Mouse (Mus musculus) frontal cortex, postnatal 10 days (tissue): Measurements from ENCODE around the gene Hnrnpk.
"Not testable (repeated sequence)": the region's sequence is repeated elsewhere in the genome, so short reads cannot be mapped to it uniquely, and the experiment has no call there.

Experiments
- DNase-seq, 2 experiments: peaks; one replicate each; pipeline ENCODE4 v3.0.0; 2022; ENCODE audit warnings: low spot score in 2 of 2, mixed read lengths in 1 of 2

Gene Hnrnpk

GRCm38 (mm10) chr13:58389324-58389951, 13.7 kb downstream of the Hnrnpk start:
- DNase-seq, result no peak

GRCm38 (mm10) chr13:58388379-58388778, 14.8 kb downstream of the Hnrnpk start:
- no peak for DNase-seq

- peak; percentile 52 to 68 for DNase-seq
Observed at GRCm38 (mm10) chr13:58387948-58388347, 15.2 kb downstream of the Hnrnpk start.

GRCm38 (mm10) chr13:58385547-58385920, 17.6 kb downstream of the Hnrnpk start:
- DNase-seq, result no peak

- DNase-seq, result peak in 1 of 2 experiments; percentile 43
Observed at GRCm38 (mm10) chr13:58384779-58385546, 18.2 kb downstream of the Hnrnpk start, which contains the start of gene 2210016F16Rik. 2210016F16Rik (minus strand) TSS chr13:58385225.

GRCm38 (mm10) chr13:58384371-58384770, 18.8 kb downstream of the Hnrnpk start:
- no peak for DNase-seq

- no peak for DNase-seq
Observed at GRCm38 (mm10) chr13:58373153-58373470, 30.0 kb downstream of the Hnrnpk start.

- DNase-seq, result no peak
Observed at GRCm38 (mm10) chr13:58372278-58373152, 30.6 kb downstream of the Hnrnpk start.

- DNase-seq, result no peak
Observed at GRCm38 (mm10) chr13:58368835-58369234, 34.3 kb downstream of the Hnrnpk start.

- DNase-seq, result no peak
Observed at GRCm38 (mm10) chr13:58367641-58368040, 35.5 kb downstream of the Hnrnpk start.

- DNase-seq, result no peak
Observed at GRCm38 (mm10) chr13:58366373-58366772, 36.8 kb downstream of the Hnrnpk start.

- not testable (repeated sequence) for DNase-seq
Observed at GRCm38 (mm10) chr13:58365179-58365578, 38.0 kb downstream of the Hnrnpk start.

GRCm38 (mm10) chr13:58364353-58365175, 38.6 kb downstream of the Hnrnpk start:
- DNase-seq, result no peak

- DNase-seq, result no peak
Observed at GRCm38 (mm10) chr13:58359304-58359653, 43.9 kb downstream of the Hnrnpk start.

GRCm38 (mm10) chr13:58358629-58359303, 44.4 kb downstream of the Hnrnpk start, which contains the start of gene Kif27:
Kif27 (minus strand) TSS chr13:58359122.
- peak; percentile 20 to 43 for DNase-seq

GRCm38 (mm10) chr13:58352996-58353395, 50.1 kb downstream of the Hnrnpk start:
- no peak for DNase-seq

GRCm38 (mm10) chr13:58350606-58351005, 52.5 kb downstream of the Hnrnpk start:
- DNase-seq, result no peak

- DNase-seq, result no peak
Observed at GRCm38 (mm10) chr13:58344505-58344904, 58.6 kb downstream of the Hnrnpk start.
